Mouse (Mus musculus) layer of hippocampus, postnatal 36 days (tissue): ENCODE results near the gene Ell3. TPM values are rescaled to one million over a fixed set of nuclear protein-coding genes. Genes with fewer than 3 reads are reported as not detected.

Source experiments
- microRNA-seq, 2 experiments: library from miRNA; unstranded; fragments of <30 nt; microRNA quantifications; one replicate each; pipeline ENCODE4 v1.2.0; 2021
- total RNA-seq, 2 experiments: library from RNA; stranded (reverse); gene quantifications; 2 replicates each; pipeline ENCODE4 v1.2.3; 2021

The Ell3 gene
- total RNA-seq, 2 experiments from 2014 or later, result not detected

Small RNAs within 50 kb of the gene (microRNA-seq; reads per million reads assigned to microRNA genes)
- gene Gm22953, result 0 reads per million in 2 experiments

Other genes with a start within 250 kb of the Ell3 start
- 100 to 1,000 TPM; 145 to 163 TPM for gene Trp53bp1, start 172.9 kb downstream of the Ell3 start, total RNA-seq
- gene Map1a, start 154.7 kb downstream of the Ell3 start, total RNA-seq, result 100 to 1,000 TPM; 556 to 596 TPM
- 100 to 1,000 TPM in 1 of 2 experiments, 10 to 100 TPM in 1; 98.7 to 107 TPM for gene Ppip5k1, start 88.9 kb downstream of the Ell3 start, total RNA-seq
- 100 to 1,000 TPM; 376 to 384 TPM for gene Ckmt1, start 86.6 kb downstream of the Ell3 start, total RNA-seq
- gene Strc, start 57.1 kb downstream of the Ell3 start, total RNA-seq, result 1 to 10 TPM in 1 of 2 experiments, under 1 TPM in 1; 0.63 to 1.5 TPM
- gene Pdia3, start 30.5 kb downstream of the Ell3 start, total RNA-seq, result 100 to 1,000 TPM; 219 to 255 TPM
- 1 to 10 TPM; 5.7 to 6.4 TPM for gene Catsper2, start 30.5 kb downstream of the Ell3 start, total RNA-seq
- 100 to 1,000 TPM; 157 to 175 TPM for gene Serf2, start 4.9 kb upstream of the Ell3 start, total RNA-seq
- gene Hypk, start 9.0 kb upstream of the Ell3 start, total RNA-seq, result 10 to 100 TPM; 17.3 to 19.6 TPM
- gene Serinc4, start 12.5 kb upstream of the Ell3 start, total RNA-seq, result under 1 TPM; 0.23 to 0.32 TPM
- 10 to 100 TPM; 45.1 to 47.4 TPM for gene Mfap1b, start 29.8 kb upstream of the Ell3 start, total RNA-seq
- 10 to 100 TPM; 34.1 to 35.4 TPM for gene Mfap1a, start 62.4 kb upstream of the Ell3 start, total RNA-seq
- 1 to 10 TPM; 2.7 to 3.4 TPM for gene Wdr76, start 62.4 kb upstream of the Ell3 start, total RNA-seq